Mouse (Mus musculus): ENCODE data around the gene Gm9913. TPM values are rescaled to one million over a fixed set of nuclear protein-coding genes. Genes with fewer than 3 reads are reported as not detected.

The Gm9913 gene
- polyA plus RNA-seq (2014; fragmentation: Nextera tagmentation; extraction: Ambion mirVana) = 0.31 and 0.60 TPM in 2 replicates

GRCm38 (mm10) chr2:125505006-125505745 is at the start of gene Gm9913:
Gm9913 (plus strand) TSS chr2:125505089.
- Histone ChIP-seq H3K9me3 (ENCODE audit: control insufficient read depth, low read length) (no peaks in the 10 kb centered on the region), H3K27ac (replicated peaks; ENCODE audit: low read depth, low read length) (peak within 1 kb of the TSS; percentile 92), H3K27me3 (replicated peaks; ENCODE audit: control insufficient read depth, insufficient read depth, low read length) (0 out of 2 replicates have a peak, but pooled peaks cover 6% of the 10 kb centered on the region), H3K9ac (ENCODE audit: low read depth, low read length) (peak within 1 kb of the TSS; percentile 84), H3K36me3 (ENCODE audit: control insufficient read depth, insufficient read depth, low read length) (peaks cover 6% of the 10 kb centered on the region), H3K4me2 (ENCODE audit: low read depth, low read length) (peak within 1 kb of the TSS; percentile 76), H3K4me1 (ENCODE audit: control insufficient read depth, insufficient read depth, low read length) (peaks cover 6% of the 10 kb centered on the region; the same call in 1 of the 2 replicates), H3K4me3 (ENCODE audit: low read depth, low read length) (peak within 1 kb of the TSS; percentile 81)
- ATAC-seq (ENCODE audit: low read depth) = peak; percentile 45
- peak; percentile 65 for DNase-seq (ENCODE audit: low spot score)
- under 1% methylated on average over 20 of the region's 45 CpGs for WGBS

- Histone ChIP-seq H3K9ac (ENCODE audit: low read depth, low read length) (no peak overlapping the region), H3K9me3 (ENCODE audit: control insufficient read depth, low read length) (no peaks in the 10 kb centered on the region), H3K4me3 (ENCODE audit: low read depth, low read length) (no peak overlapping the region), H3K36me3 (ENCODE audit: control insufficient read depth, insufficient read depth, low read length) (peaks cover 6% of the 10 kb centered on the region), H3K27me3 (replicated peaks; ENCODE audit: control insufficient read depth, insufficient read depth, low read length) (no peaks in the 10 kb centered on the region), H3K4me1 (ENCODE audit: control insufficient read depth, insufficient read depth, low read length) (0 out of 2 replicates have a peak, but pooled peaks cover 6% of the 10 kb centered on the region), H3K4me2 (ENCODE audit: low read depth, low read length) (no peak overlapping the region), H3K27ac (replicated peaks; ENCODE audit: low read depth, low read length) (no peak overlapping the region)
- DNase-seq (ENCODE audit: low spot score) (no peak), ATAC-seq (ENCODE audit: low read depth) (no peak)
- 84% methylated on average over 15 of the region's 15 CpGs for WGBS
Measured at GRCm38 (mm10) chr2:125456059-125456789, 48.7 kb upstream of the Gm9913 start.

- no peak overlapping the region for H3K9ac ChIP-seq (ENCODE audit: low read depth, low read length)
- H3K9me3 ChIP-seq (ENCODE audit: control insufficient read depth, low read length) = no peaks in the 10 kb centered on the region
- no peak overlapping the region for H3K4me2 ChIP-seq (ENCODE audit: low read depth, low read length)
- ATAC-seq (ENCODE audit: low read depth) (no peak), DNase-seq (ENCODE audit: low spot score) (no peak)
- no peaks in the 10 kb centered on the region for H3K27me3 ChIP-seq (replicated peaks; ENCODE audit: control insufficient read depth, insufficient read depth, low read length)
- H3K4me3 ChIP-seq (ENCODE audit: low read depth, low read length) = no peak overlapping the region
- no peaks in the 10 kb centered on the region for H3K4me1 ChIP-seq (ENCODE audit: control insufficient read depth, insufficient read depth, low read length)
- H3K36me3 ChIP-seq (ENCODE audit: control insufficient read depth, insufficient read depth, low read length) = peaks cover 6% of the 10 kb centered on the region
- H3K27ac ChIP-seq (replicated peaks; ENCODE audit: low read depth, low read length) = no peak overlapping the region
- WGBS = 75% methylated on average over 3 of the region's 3 CpGs
Measured at GRCm38 (mm10) chr2:125459087-125459486, 45.8 kb upstream of the Gm9913 start.

GRCm38 (mm10) chr2:125464036-125464435 is 40.9 kb upstream of the Gm9913 start:
- H3K4me2 ChIP-seq (ENCODE audit: low read depth, low read length) = no peak overlapping the region
- H3K27ac ChIP-seq (replicated peaks; ENCODE audit: low read depth, low read length) = no peak overlapping the region
- H3K4me3 ChIP-seq (ENCODE audit: low read depth, low read length) = no peak overlapping the region
- H3K9me3 ChIP-seq (ENCODE audit: control insufficient read depth, low read length) = no peaks in the 10 kb centered on the region
- H3K27me3 ChIP-seq (replicated peaks; ENCODE audit: control insufficient read depth, insufficient read depth, low read length) = no peaks in the 10 kb centered on the region
- H3K9ac ChIP-seq (ENCODE audit: low read depth, low read length) = no peak overlapping the region
- H3K36me3 ChIP-seq (ENCODE audit: control insufficient read depth, insufficient read depth, low read length) = peaks cover 48% of the 10 kb centered on the region
- no peak for ATAC-seq (ENCODE audit: low read depth)
- WGBS = 78% methylated on average over 6 of the region's 6 CpGs
- no peak for DNase-seq (ENCODE audit: low spot score)
- H3K4me1 ChIP-seq (ENCODE audit: control insufficient read depth, insufficient read depth, low read length) = no peaks in the 10 kb centered on the region

GRCm38 (mm10) chr2:125470553-125471295 is 34.2 kb upstream of the Gm9913 start:
- Histone ChIP-seq H3K36me3 (ENCODE audit: control insufficient read depth, insufficient read depth, low read length) (peaks cover 52% of the 10 kb centered on the region), H3K4me1 (ENCODE audit: control insufficient read depth, insufficient read depth, low read length) (no peaks in the 10 kb centered on the region), H3K4me3 (ENCODE audit: low read depth, low read length) (no peak overlapping the region), H3K27me3 (replicated peaks; ENCODE audit: control insufficient read depth, insufficient read depth, low read length) (no peaks in the 10 kb centered on the region), H3K9me3 (ENCODE audit: control insufficient read depth, low read length) (no peaks in the 10 kb centered on the region), H3K27ac (replicated peaks; ENCODE audit: low read depth, low read length) (peak overlapping the region; percentile 70), H3K4me2 (ENCODE audit: low read depth, low read length) (no peak overlapping the region), H3K9ac (ENCODE audit: low read depth, low read length) (no peak overlapping the region)
- DNase-seq (ENCODE audit: low spot score) (peak; percentile 77), ATAC-seq (ENCODE audit: low read depth) (no peak)
- 43% methylated on average over 8 of the region's 8 CpGs for WGBS

GRCm38 (mm10) chr2:125471721-125472120 is 33.2 kb upstream of the Gm9913 start:
- H3K36me3 ChIP-seq (ENCODE audit: control insufficient read depth, insufficient read depth, low read length) = peaks cover 52% of the 10 kb centered on the region
- 80% methylated on average over 4 of the region's 4 CpGs for WGBS

GRCm38 (mm10) chr2:125473228-125473627 is 31.7 kb upstream of the Gm9913 start:
- WGBS = 91% methylated on average over 2 of the region's 2 CpGs
- no peak for DNase-seq (ENCODE audit: low spot score)
- Histone ChIP-seq H3K9me3 (ENCODE audit: control insufficient read depth, low read length) (no peaks in the 10 kb centered on the region), H3K36me3 (ENCODE audit: control insufficient read depth, insufficient read depth, low read length) (peaks cover 44% of the 10 kb centered on the region), H3K4me3 (ENCODE audit: low read depth, low read length) (no peak overlapping the region), H3K4me2 (ENCODE audit: low read depth, low read length) (no peak overlapping the region), H3K27me3 (replicated peaks; ENCODE audit: control insufficient read depth, insufficient read depth, low read length) (no peaks in the 10 kb centered on the region), H3K9ac (ENCODE audit: low read depth, low read length) (no peak overlapping the region), H3K4me1 (ENCODE audit: control insufficient read depth, insufficient read depth, low read length) (no peaks in the 10 kb centered on the region; the same call in 1 of the 2 replicates), H3K27ac (replicated peaks; ENCODE audit: low read depth, low read length) (no peak overlapping the region)
- ATAC-seq (ENCODE audit: low read depth) = no peak

More at GRCm38 (mm10) chr2:125471721-125472120, 33.2 kb upstream of the Gm9913 start:
- no peak for ATAC-seq (ENCODE audit: low read depth)
- Histone ChIP-seq H3K9ac (ENCODE audit: low read depth, low read length) (no peak overlapping the region), H3K4me2 (ENCODE audit: low read depth, low read length) (no peak overlapping the region), H3K4me3 (ENCODE audit: low read depth, low read length) (no peak overlapping the region), H3K27me3 (replicated peaks; ENCODE audit: control insufficient read depth, insufficient read depth, low read length) (no peaks in the 10 kb centered on the region), H3K4me1 (ENCODE audit: control insufficient read depth, insufficient read depth, low read length) (no peaks in the 10 kb centered on the region; the same call in 1 of the 2 replicates), H3K27ac (replicated peaks; ENCODE audit: low read depth, low read length) (no peak overlapping the region), H3K9me3 (ENCODE audit: control insufficient read depth, low read length) (no peaks in the 10 kb centered on the region)
- DNase-seq (ENCODE audit: low spot score) = no peak

- no peak overlapping the region for H3K4me3 ChIP-seq (ENCODE audit: low read depth, low read length)
- no peaks in the 10 kb centered on the region; the same call in 1 of the 2 replicates for H3K4me1 ChIP-seq (ENCODE audit: control insufficient read depth, insufficient read depth, low read length)
- H3K27me3 ChIP-seq (replicated peaks; ENCODE audit: control insufficient read depth, insufficient read depth, low read length) = no peaks in the 10 kb centered on the region
- H3K9me3 ChIP-seq (ENCODE audit: control insufficient read depth, low read length) = no peaks in the 10 kb centered on the region
- no peak for ATAC-seq (ENCODE audit: low read depth)
- WGBS = 77% methylated on average over 5 of the region's 5 CpGs
- no peak overlapping the region for H3K9ac ChIP-seq (ENCODE audit: low read depth, low read length)
- DNase-seq (ENCODE audit: low spot score) = no peak
- peaks cover 37% of the 10 kb centered on the region; the same call in 1 of the 2 replicates for H3K36me3 ChIP-seq (ENCODE audit: control insufficient read depth, insufficient read depth, low read length)
- H3K27ac ChIP-seq (replicated peaks; ENCODE audit: low read depth, low read length) = no peak overlapping the region
- no peak overlapping the region for H3K4me2 ChIP-seq (ENCODE audit: low read depth, low read length)
Measured at GRCm38 (mm10) chr2:125474690-125475089, 30.2 kb upstream of the Gm9913 start.
